Mouse (Mus musculus): ENCODE data around the gene Pdzrn3.

GRCm38 (mm10) chr6:101287566-101288173 is 90.0 kb downstream of the Pdzrn3 start:
- TF ChIP-seq CTCF (IDR thresholded peaks at IDR 0.05; ENCODE audit: low read depth) (no peak), EP300 (IDR thresholded peaks at IDR 0.05; ENCODE audit: low read depth) (no peak)

Data from liver, embryonic 14.5 days (tissue).